ENCODE assay signal across 8 mouse cellular contexts in genomic region chr1:65311214-65311933, GRCm38 (mm10). TPM values are rescaled to one million over a fixed set of nuclear protein-coding genes. Genes with fewer than 3 reads are reported as not detected.
A peak's percentile ranks its signal among the peaks of the same experiment; 100 is the strongest.
DNase-seq lines count a peak whose midpoint lies in the region; ATAC-seq and TF ChIP-seq lines count a peak whose summit lies in the region.

No protein-coding gene starts in this region.

- no peaks in the 10 kb centered on the region for H3K9me3 ChIP-seq in kidney, embryonic 14.5 days (ENCODE audit: control insufficient read depth, low read length)
- H3K9me3 ChIP-seq in forebrain, embryonic 12.5 days: no peaks in the 10 kb centered on the region
- H3K9me3 ChIP-seq in midbrain, embryonic 10.5 days (replicated peaks): no peaks in the 10 kb centered on the region

- H3K4me1 ChIP-seq in kidney, embryonic 14.5 days (ENCODE audit: control insufficient read depth, insufficient read depth, low read length): no peaks in the 10 kb centered on the region
- peaks cover 9% of the 10 kb centered on the region for H3K4me1 ChIP-seq in forebrain, embryonic 12.5 days
- H3K4me1 ChIP-seq in midbrain, embryonic 10.5 days: peaks cover 12% of the 10 kb centered on the region
- no peaks in the 10 kb centered on the region for H3K4me1 ChIP-seq in lung, adult 2 months (ENCODE audit: control insufficient read depth, insufficient read depth, low read length)

- H3K4me2 ChIP-seq in kidney, embryonic 14.5 days (replicated peaks; ENCODE audit: low read depth, low read length): peak overlapping the region; percentile 67
- peak overlapping the region; percentile 89 for H3K4me2 ChIP-seq in forebrain, embryonic 12.5 days

- H3K9ac ChIP-seq in kidney, embryonic 14.5 days (ENCODE audit: low read depth, low read length): no peak overlapping the region
- H3K9ac ChIP-seq in forebrain, embryonic 12.5 days: peak overlapping the region; percentile 49

- H3K27ac ChIP-seq in kidney, embryonic 14.5 days (ENCODE audit: low read depth, low read length): no peak overlapping the region
- H3K27ac ChIP-seq in forebrain, embryonic 12.5 days: no peak overlapping the region
- peak overlapping the region; percentile 23; the same call in 1 of the 2 replicates for H3K27ac ChIP-seq in midbrain, embryonic 10.5 days (replicated peaks)

- peak overlapping the region; percentile 29 for H3K4me3 ChIP-seq in kidney, embryonic 14.5 days (ENCODE audit: low read length)
- H3K4me3 ChIP-seq in forebrain, embryonic 12.5 days (replicated peaks): peak overlapping the region; percentile 45
- peak overlapping the region; percentile 61 for H3K4me3 ChIP-seq in midbrain, embryonic 10.5 days
- no peak overlapping the region for H3K4me3 ChIP-seq in lung, adult 2 months (replicated peaks; ENCODE audit: extremely low read depth, low read depth, low read length)

- no peak for DNase-seq in kidney, adult 8-10 months
- peak; percentile 31 for DNase-seq in brain, adult 2 months (ENCODE audit: low read depth, low spot score)
- peak; percentile 48 for DNase-seq in midbrain, embryonic 10.5 days (ENCODE audit: low spot score)
- DNase-seq in ovary, adult 18-20 months (ENCODE audit: low spot score): no peak
- DNase-seq in adrenal gland, adult 18-20 months (ENCODE audit: low spot score in 2 of 2): no peak
- no peak for DNase-seq in lung, adult 2 months

- H3K36me3 ChIP-seq in kidney, embryonic 14.5 days (ENCODE audit: control insufficient read depth, insufficient read depth, low read length): no peaks in the 10 kb centered on the region
- H3K36me3 ChIP-seq in forebrain, embryonic 12.5 days (replicated peaks): no peaks in the 10 kb centered on the region
- no peaks in the 10 kb centered on the region for H3K36me3 ChIP-seq in midbrain, embryonic 10.5 days

- TF ChIP-seq CTCF in lung, adult 2 months (IDR thresholded peaks at IDR 0.05; ENCODE audit: insufficient read depth, low read length): no peak

- peaks cover 8% of the 10 kb centered on the region for H3K27me3 ChIP-seq in kidney, embryonic 14.5 days (ENCODE audit: control insufficient read depth, insufficient read depth, low read length)
- peaks cover 18% of the 10 kb centered on the region for H3K27me3 ChIP-seq in forebrain, embryonic 12.5 days
- peaks cover 31% of the 10 kb centered on the region for H3K27me3 ChIP-seq in midbrain, embryonic 10.5 days (ENCODE audit: low read depth, poor library complexity, severe bottlenecking)

- TF ChIP-seq POLR2A in lung, adult 2 months (IDR thresholded peaks at IDR 0.05; ENCODE audit: borderline replicate concordance, extremely low read depth, low read depth, low read length): no peak

- 1% methylated on average over 29 of the region's 29 CpGs for WGBS in kidney, embryonic 14.5 days
- WGBS in forebrain, embryonic 12.5 days: under 1% methylated on average over 29 of the region's 29 CpGs
- 1% methylated on average over 29 of the region's 29 CpGs for WGBS in midbrain, embryonic 10.5 days
- 3% methylated on average over 29 of the region's 29 CpGs for WGBS in lung, adult 2 months

- ATAC-seq in kidney, embryonic 14.5 days (ENCODE audit: low FRiP score, low TSS enrichment): peak; percentile 76
- peak; percentile 77; the same call in 1 of the 2 replicates for ATAC-seq in forebrain, embryonic 12.5 days (ENCODE audit: low FRiP score)

RNA-seq across cellular contexts. Expression of gene Pth2r, which starts 29.5 kb away (rescaled TPM):
- not detected in 2 replicates for polyA plus RNA-seq in kidney, embryonic 14.5 days (2014; fragmentation: Nextera tagmentation; extraction: Ambion mirVana)
- polyA plus RNA-seq in forebrain, embryonic 12.5 days (2016; fragmentation: Nextera tagmentation; extraction: Ambion mirVana): 0.28 and 0.40 TPM in 2 replicates
- polyA plus RNA-seq in midbrain, embryonic 10.5 days (2016; fragmentation: Nextera tagmentation; extraction: Ambion mirVana): 0.10 and 0.25 TPM in 2 replicates
- total RNA-seq in adrenal gland, adult 18-20 months (2021): not detected
- polyA plus RNA-seq in lung, adult 2 months (2012; rRNA removed): not detected in 2 replicates

Comparison
In these comparisons a context has a peak if more than half of its experiments do, and no peak if none do; other contexts are left out.
1. DNase-seq: peak in brain, adult 2 months (single experiment) and midbrain, embryonic 10.5 days (single experiment); none in kidney, adult 8-10 months (0 of 2), ovary, adult 18-20 months (single experiment), adrenal gland, adult 18-20 months (0 of 2) and lung, adult 2 months (single experiment).